Mouse (Mus musculus): ENCODE results near the gene Ppp1r13l. TPM values are rescaled to one million over a fixed set of nuclear protein-coding genes. Genes with fewer than 3 reads are reported as not detected.

Gene Ppp1r13l
- total RNA-seq, 2 experiments from 2014 or later, result 2.4 to 2.6 TPM

GRCm38 (mm10) chr7:19402535-19403112 lies 43.1 kb downstream of the Ppp1r13l start:
- DNase-seq, result no peak
- intact Hi-C loops (cut with DNase I), result loop anchor here (5.0 kb wide), 1 partner anchor 100 kb away; no protein-coding TSS in a partner anchor

- intact Hi-C loops (cut with DNase I), result loop anchor here (5.0 kb wide), 1 partner anchor 98 kb away; no protein-coding TSS in a partner anchor
- DNase-seq, result no peak
These were observed 44.3 kb downstream of the Ppp1r13l start, which contains the start of gene Klc3 for GRCm38 (mm10) chr7:19403731-19404296. Gene Klc3 (minus strand): TSS chr7:19404104.

GRCm38 (mm10) chr7:19404476-19404875 lies 44.9 kb downstream of the Ppp1r13l start, which contains the start of gene Ckm:
Gene Ckm (plus strand): TSS chr7:19404776.
- DNase-seq, result no peak
- intact Hi-C loops (cut with DNase I), result loop anchor here (5.0 kb wide), 1 partner anchor 98 kb away; no protein-coding TSS in a partner anchor

GRCm38 (mm10) chr7:19405417-19405816 lies 45.9 kb downstream of the Ppp1r13l start:
- DNase-seq, result peak; percentile 72 to 86
- intact Hi-C loops (cut with DNase I), result loop anchor here (5.0 kb wide), 1 partner anchor 112 kb away; the partner anchor contains the start of gene Nkpd1

GRCm38 (mm10) chr7:19409753-19410152 lies 50.2 kb downstream of the Ppp1r13l start:
- intact Hi-C loops (cut with DNase I), result loop anchor here (5.0 kb wide), 1 partner anchor 108 kb away; the partner anchor contains the start of gene Nkpd1
- no peak for DNase-seq

- peak; percentile 82 to 89 for DNase-seq
- intact Hi-C loops (cut with DNase I), result no loop called here
These were observed 51.3 kb downstream of the Ppp1r13l start for GRCm38 (mm10) chr7:19410766-19411344.

- DNase-seq, result no peak
- intact Hi-C loops (cut with DNase I), result no loop called here
These were observed 52.2 kb downstream of the Ppp1r13l start for GRCm38 (mm10) chr7:19411783-19412182.

GRCm38 (mm10) chr7:19413525-19413924 lies 54.0 kb downstream of the Ppp1r13l start:
- no peak for DNase-seq
- intact Hi-C loops (cut with DNase I), result no loop called here

- intact Hi-C loops (cut with DNase I), result no loop called here
- no peak for DNase-seq
These were observed 57.0 kb downstream of the Ppp1r13l start for GRCm38 (mm10) chr7:19416590-19416989.

GRCm38 (mm10) chr7:19420121-19420520 lies 60.6 kb downstream of the Ppp1r13l start:
- intact Hi-C loops (cut with DNase I), result no loop called here
- DNase-seq, result no peak

GRCm38 (mm10) chr7:19420821-19421636 lies 61.5 kb downstream of the Ppp1r13l start:
- intact Hi-C loops (cut with DNase I), result no loop called here
- DNase-seq, result peak; percentile 64 to 75

GRCm38 (mm10) chr7:19423083-19423482 lies 63.5 kb downstream of the Ppp1r13l start:
- intact Hi-C loops (cut with DNase I), result no loop called here

GRCm38 (mm10) chr7:19424051-19424450 lies 64.5 kb downstream of the Ppp1r13l start:
- DNase-seq, result peak in 1 of 2 experiments; percentile 39
- intact Hi-C loops (cut with DNase I), result no loop called here

More at GRCm38 (mm10) chr7:19423083-19423482, 63.5 kb downstream of the Ppp1r13l start:
- DNase-seq, result peak in 1 of 2 experiments; percentile 47

- intact Hi-C loops (cut with DNase I), result no loop called here
- DNase-seq, result no peak
These were observed 66.8 kb downstream of the Ppp1r13l start for GRCm38 (mm10) chr7:19426349-19426748.

GRCm38 (mm10) chr7:19426888-19427287 lies 67.3 kb downstream of the Ppp1r13l start:
- intact Hi-C loops (cut with DNase I), result no loop called here
- DNase-seq, result no peak

Small RNAs within 50 kb of the gene (microRNA-seq; reads per million reads assigned to microRNA genes)
- 0 reads per million in 2 experiments for gene Mir343

Other genes with a start within 250 kb of the Ppp1r13l start
- gene Gm4969, start 241.4 kb upstream of the Ppp1r13l start, total RNA-seq (2021), result not detected
- 1 to 10 TPM; 2.0 to 2.8 TPM for gene Fbxo46, start 239.9 kb upstream of the Ppp1r13l start, total RNA-seq (2021)
- 1 to 10 TPM; 1.5 to 2.0 TPM for gene Qpctl, start 210.5 kb upstream of the Ppp1r13l start, total RNA-seq (2021)
- 10 to 100 TPM; 47.3 to 49.9 TPM for gene Snrpd2, start 210.0 kb upstream of the Ppp1r13l start, total RNA-seq (2021)
- gene Gipr, start 193.6 kb upstream of the Ppp1r13l start, total RNA-seq (2021), result not detected
- 1 to 10 TPM; 9.6 to 10.0 TPM for gene Eml2, start 183.3 kb upstream of the Ppp1r13l start, total RNA-seq (2021)
- 1 to 10 TPM; 2.2 to 2.6 TPM for gene Gpr4, start 147.2 kb upstream of the Ppp1r13l start, total RNA-seq (2021)
- 10 to 100 TPM; 36.9 to 39.9 TPM for gene Opa3, start 131.4 kb upstream of the Ppp1r13l start, total RNA-seq (2021)
- gene Vasp, start 87.9 kb upstream of the Ppp1r13l start, total RNA-seq (2021), result 10 to 100 TPM; 15.9 to 20.6 TPM
- under 1 TPM in 1 of 2 experiments, not detected in 1; 0.35 TPM for gene Ppm1n, start 79.7 kb upstream of the Ppp1r13l start, total RNA-seq (2021)
- gene Rtn2, start 77.1 kb upstream of the Ppp1r13l start, total RNA-seq (2021), result 1,000 to 10,000 TPM in 1 of 2 experiments, 100 to 1,000 TPM in 1; 974 to 1,054 TPM
- gene Fosb, start 49.7 kb upstream of the Ppp1r13l start, total RNA-seq (2021), result under 1 TPM; 0.15 to 0.31 TPM
- 10 to 100 TPM; 24.5 to 29.0 TPM for gene Ercc1, start 15.0 kb upstream of the Ppp1r13l start, total RNA-seq (2021)
- gene Cd3eap, start 266 bp upstream of the Ppp1r13l start, total RNA-seq (2021), result 10 to 100 TPM in 1 of 2 experiments, 1 to 10 TPM in 1; 9.3 to 10.2 TPM
- 1 to 10 TPM; 8.5 to 9.8 TPM for gene Ercc2, start 22.3 kb downstream of the Ppp1r13l start, total RNA-seq (2021)
- under 1 TPM; 0.25 to 0.38 TPM for gene Klc3, start 44.4 kb downstream of the Ppp1r13l start, total RNA-seq (2021)
- gene Ckm, start 45.0 kb downstream of the Ppp1r13l start, total RNA-seq (2021), result over 10,000 TPM; 41,999 to 48,159 TPM
- 10 to 100 TPM; 14.9 to 15.5 TPM for gene Mark4, start 99.1 kb downstream of the Ppp1r13l start, total RNA-seq (2021)
- under 1 TPM; 0.51 to 0.72 TPM for gene Exoc3l2, start 103.6 kb downstream of the Ppp1r13l start, total RNA-seq (2021)
- gene Bloc1s3, start 148.6 kb downstream of the Ppp1r13l start, total RNA-seq (2021), result 1 to 10 TPM; 1.5 to 1.7 TPM
- gene Trappc6a, start 148.6 kb downstream of the Ppp1r13l start, total RNA-seq (2021), result 1 to 10 TPM; 6.4 to 8.8 TPM
- not detected for gene Nkpd1, start 158.1 kb downstream of the Ppp1r13l start, total RNA-seq (2021)
- gene Ppp1r37, start 203.3 kb downstream of the Ppp1r13l start, total RNA-seq (2021), result 10 to 100 TPM; 34.8 to 41.4 TPM
- under 1 TPM; 0.23 to 0.44 TPM for gene Zfp296, start 217.5 kb downstream of the Ppp1r13l start, total RNA-seq (2021)
- 10 to 100 TPM; 59.1 to 65.1 TPM for gene Gemin7, start 217.8 kb downstream of the Ppp1r13l start, total RNA-seq (2021)
- gene Clasrp, start 244.7 kb downstream of the Ppp1r13l start, total RNA-seq (2021), result 10 to 100 TPM; 10.9 to 12.0 TPM

Measured in gastrocnemius, postnatal 36 days (tissue).